9 mouse cellular contexts compared by ENCODE assay signal in genomic region chr2:79511676-79512323, GRCm38 (mm10). TPM values are rescaled to one million over a fixed set of nuclear protein-coding genes. Genes with fewer than 3 reads are reported as not detected.
A peak's percentile ranks its signal among the peaks of the same experiment; 100 is the strongest.
DNase-seq lines count a peak whose midpoint lies in the region; ATAC-seq lines count a peak whose summit lies in the region.
"Had no signal": no experiment of that assay in that cellular context is flagged by ENCODE, and none has a peak within 500 bp of the region (broad histone marks: within the 10 kb centered on the region; RNA-seq: fewer than 3 reads in every experiment).

No protein-coding gene starts in this region.

- H3K4me2 ChIP-seq in hindbrain, embryonic 15.5 days, result peak overlapping the region; percentile 42
- H3K4me2 ChIP-seq: midbrain, embryonic 12.5 days had no signal

- H3K9me3 ChIP-seq in hindbrain, embryonic 15.5 days, result no peaks in the 10 kb centered on the region
- H3K9me3 ChIP-seq: midbrain, embryonic 12.5 days had no signal

- H3K36me3 ChIP-seq in hindbrain, embryonic 15.5 days, result no peaks in the 10 kb centered on the region
- H3K36me3 ChIP-seq: midbrain, embryonic 12.5 days had no signal

- no peak overlapping the region for H3K27ac ChIP-seq in hindbrain, embryonic 15.5 days (replicated peaks)
- H3K27ac ChIP-seq: midbrain, embryonic 12.5 days had no signal

- DNase-seq in MEL-GATA-1-ER (ENCODE audit: extremely low read depth, low read depth), result peak; percentile 77
- DNase-seq in cerebellum, postnatal 10 days, result peak; percentile 84 to 89
- peak; percentile 69 to 71 for DNase-seq in frontal cortex, postnatal 25 days (ENCODE audit: low spot score in 2 of 2)
- peak; percentile 67 to 93 for DNase-seq in layer of hippocampus, postnatal 25 days (ENCODE audit: extremely low spot score in 1 of 2, low spot score in 1 of 2)
- peak; percentile 78 for DNase-seq in lung, postnatal 10 days
- DNase-seq in right cerebral cortex, adult 18-20 months, result peak; percentile 70
- DNase-seq in urinary bladder, postnatal 36 days (ENCODE audit: low spot score in 2 of 2), result peak; percentile 73 to 76

- WGBS in hindbrain, embryonic 15.5 days, result 26% methylated on average over 11 of the region's 11 CpGs

- no peak overlapping the region for H3K9ac ChIP-seq in hindbrain, embryonic 15.5 days
- H3K9ac ChIP-seq: midbrain, embryonic 12.5 days had no signal

- H3K4me1 ChIP-seq in hindbrain, embryonic 15.5 days (replicated peaks), result 0 out of 2 replicates have a peak, but pooled peaks cover 3% of the 10 kb centered on the region
- H3K4me1 ChIP-seq: midbrain, embryonic 12.5 days had no signal

- no peaks in the 10 kb centered on the region for H3K27me3 ChIP-seq in hindbrain, embryonic 15.5 days
- H3K27me3 ChIP-seq: midbrain, embryonic 12.5 days had no signal

- 0 out of 2 replicates have a peak, but pooled peaks have one; percentile 45 for ATAC-seq in hindbrain, embryonic 15.5 days (ENCODE audit: low FRiP score, low read depth)

- H3K4me3 ChIP-seq in hindbrain, embryonic 15.5 days, result no peak overlapping the region
- H3K4me3 ChIP-seq: midbrain, embryonic 12.5 days had no signal

RNA-seq across cellular contexts. Expression of gene Cerkl, which starts 55.2 kb away (rescaled TPM):
- 2.5 and 3.3 TPM in 2 replicates for polyA plus RNA-seq in hindbrain, embryonic 15.5 days (2015; fragmentation: Nextera tagmentation; extraction: Ambion mirVana)
- 1 to 10 TPM; 5.4 to 5.7 TPM for total RNA-seq in layer of hippocampus, postnatal 25 days (2021)

RNA-seq across cellular contexts. Expression of gene Neurod1, which starts 55.2 kb away (rescaled TPM):
- polyA plus RNA-seq in hindbrain, embryonic 15.5 days (2015; fragmentation: Nextera tagmentation; extraction: Ambion mirVana), result 47.0 and 48.7 TPM in 2 replicates
- 10 to 100 TPM; 32.8 to 40.4 TPM for total RNA-seq in layer of hippocampus, postnatal 25 days (2021)
